Mouse (Mus musculus): Measurements from ENCODE around the gene Ablim2.

DNA sequence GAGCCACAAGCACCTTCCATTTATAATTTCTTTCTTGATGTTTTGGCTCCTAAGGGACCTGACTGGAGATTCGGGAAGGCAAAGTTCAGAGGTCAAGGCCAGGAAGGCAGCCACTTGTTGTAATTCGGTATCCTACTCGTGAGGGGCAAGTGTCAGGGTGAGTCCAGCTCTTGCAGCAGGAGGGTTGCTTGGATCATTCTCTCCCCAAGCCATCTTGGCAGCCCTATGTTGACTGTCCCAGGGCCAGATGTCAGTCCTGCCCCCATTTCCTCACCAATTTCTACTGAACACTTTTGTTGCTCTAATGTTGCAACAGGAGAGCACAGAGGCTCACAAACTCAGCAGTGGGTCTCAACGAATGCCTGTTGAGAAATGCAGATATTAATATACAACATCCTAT, 140.4 kb downstream of the Ablim2 start:
- TF ChIP-seq CTCF (IDR thresholded peaks at IDR 0.05; ENCODE audit: insufficient read depth, low read depth, low read length) (no peak), POLR2A (IDR thresholded peaks at IDR 0.05; ENCODE audit: insufficient read depth, low read depth, low read length) (no peak)
